Mouse (Mus musculus) gastrocnemius, postnatal 10 days (tissue): Measurements from ENCODE around the gene Ftcd. TPM values are rescaled to one million over a fixed set of nuclear protein-coding genes. Genes with fewer than 3 reads are reported as not detected.

ENCODE experiments used
- DNase-seq: peaks from one replicate; pipeline ENCODE4 v3.0.0; 2021; ENCODE audit warnings: mixed read lengths
- long read RNA-seq, 2 experiments: library from polyadenylated mRNA; stranded (forward); transcript quantifications; one replicate each; pipeline ENCODE4 v2.0.0; 2021
- total RNA-seq, 2 experiments: library from RNA; stranded (reverse); gene quantifications; 2 replicates each; pipeline ENCODE4 v1.2.3; 2021

The Ftcd gene
- total RNA-seq: not detected
- long read RNA-seq, experiment 1: 0 reads
- long read RNA-seq, experiment 2: 0 reads

DNA sequence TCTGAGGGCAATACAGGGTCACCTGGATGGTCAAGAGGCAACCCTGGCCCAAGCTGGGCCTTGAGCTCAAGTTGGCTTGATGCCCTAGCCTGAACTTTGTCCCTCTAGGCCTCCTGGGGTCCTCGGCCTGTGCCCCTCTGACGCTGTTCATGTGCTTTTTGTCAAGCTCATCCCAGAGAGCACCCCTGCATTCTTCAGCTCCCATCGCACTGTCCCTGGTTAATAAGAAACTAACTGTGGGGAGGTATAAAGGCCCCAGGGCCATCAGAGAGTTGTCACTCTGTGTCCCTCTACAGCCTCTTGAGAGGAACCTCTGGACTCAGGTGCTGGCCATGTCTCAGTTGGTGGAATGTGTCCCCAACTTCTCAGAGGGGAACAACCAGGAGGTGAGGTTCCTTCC is at the start of gene Ftcd:
Gene Ftcd, plus strand, starts transcription at position 275 of the 400 bp plus-strand sequence.
- no peak for DNase-seq

DNA sequence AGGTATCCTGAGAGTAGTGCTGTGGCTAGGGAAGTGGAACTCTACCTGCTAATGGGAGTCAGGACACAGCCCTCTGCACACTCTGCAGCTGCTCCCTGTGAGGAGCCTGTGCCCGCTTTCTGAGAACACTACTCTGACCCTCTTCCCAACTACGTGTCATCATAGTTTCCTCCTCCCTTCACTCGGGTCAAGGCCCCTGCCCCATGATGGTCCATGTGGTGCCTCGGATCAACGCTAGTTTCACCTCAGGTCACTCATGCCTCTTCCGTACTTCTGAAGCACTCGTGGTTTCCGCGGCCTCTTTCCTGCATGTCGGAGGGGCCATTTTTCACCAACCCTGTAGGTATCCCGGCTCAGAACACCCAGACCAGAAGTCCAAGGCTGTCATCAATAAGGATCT is 44.5 kb upstream of the Ftcd start:
- DNase-seq: peak; percentile 14

DNA sequence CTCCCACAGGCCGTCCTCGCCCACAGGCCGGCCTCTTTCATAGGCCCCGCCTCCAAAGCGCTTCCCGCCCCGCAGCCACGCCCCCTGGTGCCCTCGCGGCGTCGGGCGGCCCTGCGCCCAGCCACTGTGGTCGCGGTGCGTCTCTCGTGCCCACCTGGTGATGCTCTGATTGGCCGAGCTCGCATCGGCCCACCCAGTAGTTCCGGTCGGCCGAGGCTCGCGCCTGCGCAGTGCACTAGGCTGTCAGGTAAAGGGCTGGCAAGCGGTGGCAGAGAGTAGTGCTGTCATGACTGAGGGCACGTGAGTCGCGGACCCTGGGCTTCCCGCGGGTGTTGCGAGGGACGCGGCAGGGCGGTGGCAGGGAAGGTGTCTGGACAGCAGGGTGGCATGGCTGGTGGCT is 44.1 kb upstream of the Ftcd start, which contains the start of gene Lss:
Gene Lss, plus strand, starts transcription at position 214 of the 400 bp plus-strand sequence.
- peak; percentile 94 for DNase-seq

DNA sequence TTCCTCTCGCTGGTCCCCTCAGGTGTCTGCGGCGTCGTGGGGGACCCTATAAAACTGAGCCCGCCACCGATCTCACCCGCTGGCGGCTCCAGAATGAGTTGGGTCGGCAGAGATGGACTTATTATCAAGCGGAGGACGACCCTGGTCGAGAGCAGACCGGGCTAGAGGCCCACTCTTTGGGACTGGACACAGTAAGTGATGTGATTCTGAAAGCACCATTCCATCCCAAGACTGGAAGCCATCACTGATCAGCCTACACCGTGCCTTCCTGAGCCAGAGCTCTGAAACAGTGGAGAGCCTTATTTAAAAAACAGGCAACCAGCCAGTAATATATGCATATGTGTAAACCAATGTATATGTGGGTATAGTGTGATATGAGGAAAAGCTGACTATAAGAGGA is 43.6 kb upstream of the Ftcd start:
- DNase-seq: no peak

DNA sequence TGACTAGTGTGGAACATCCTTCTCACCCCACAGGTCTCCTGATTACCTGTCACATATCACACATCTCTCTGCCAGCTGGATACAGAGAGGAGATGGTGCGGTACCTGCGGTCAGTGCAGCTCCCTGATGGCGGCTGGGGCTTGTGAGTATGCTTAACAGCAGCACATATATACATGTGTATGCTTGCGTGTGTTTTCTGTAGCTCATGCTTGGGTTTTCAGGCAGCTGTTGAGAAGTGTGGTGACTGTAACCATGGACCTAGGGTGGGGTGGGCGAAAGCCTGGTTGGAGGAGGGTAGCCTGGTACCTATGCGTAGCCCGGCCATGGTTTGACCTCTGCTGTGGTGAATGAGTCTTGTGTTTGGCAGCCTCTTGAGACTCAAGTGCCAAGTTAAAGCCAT is 39.9 kb upstream of the Ftcd start:
- no peak for DNase-seq

DNA sequence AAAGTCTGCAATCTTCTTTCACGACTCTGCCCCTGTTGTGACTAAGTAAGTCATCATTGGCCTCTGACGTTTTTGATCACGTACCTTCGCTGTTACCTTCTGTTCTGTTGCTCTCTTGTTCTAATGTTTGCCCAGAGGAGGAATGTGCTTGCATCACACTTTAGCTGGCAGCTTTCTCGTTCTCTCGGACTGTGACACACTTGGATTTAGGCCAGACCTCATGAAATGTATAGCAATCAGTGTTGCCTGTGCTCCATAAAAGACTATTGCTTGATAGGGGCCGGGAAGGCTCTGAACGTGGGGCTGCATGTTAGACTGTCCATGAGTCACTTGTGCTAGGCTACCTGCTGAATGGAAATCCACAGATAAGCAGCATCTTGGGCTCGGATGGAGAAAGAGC is 37.8 kb upstream of the Ftcd start:
- DNase-seq: no peak

DNA sequence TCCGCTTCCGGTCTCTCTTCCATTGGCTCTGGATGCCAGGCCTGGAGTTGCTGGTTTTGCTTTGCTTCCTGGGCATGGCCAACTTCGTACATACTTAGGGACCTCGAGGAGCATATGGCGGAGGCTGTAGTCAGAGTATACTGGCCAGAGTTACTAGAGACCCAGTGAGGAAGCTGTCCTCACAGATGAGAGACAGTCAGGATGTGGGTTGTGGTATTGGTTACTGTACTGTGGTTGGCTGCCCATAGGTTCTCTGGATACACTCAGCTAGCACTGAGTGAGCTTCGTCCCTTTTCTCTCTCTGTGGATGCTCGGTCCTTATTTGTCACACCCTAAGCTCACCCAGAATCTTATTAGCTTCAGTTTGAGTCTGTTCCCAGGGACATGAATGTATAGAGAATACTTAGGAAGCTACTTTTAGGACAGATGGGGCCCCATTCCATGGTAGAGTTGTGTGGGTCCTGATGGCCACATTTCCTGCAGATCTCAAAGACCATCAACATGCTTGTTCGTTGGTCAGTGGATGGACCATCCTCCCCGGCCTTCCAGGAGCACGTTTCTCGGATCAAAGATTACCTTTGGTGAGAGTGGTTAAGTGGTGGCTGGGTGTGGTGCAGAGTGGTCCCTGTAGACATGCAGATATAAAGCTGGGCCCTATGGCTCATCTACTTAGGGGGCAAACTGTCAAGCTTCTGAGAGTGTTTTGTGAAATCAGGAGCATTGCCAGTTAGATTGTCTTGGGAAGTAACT is 33.9 kb upstream of the Ftcd start:
- no peak for DNase-seq

DNA sequence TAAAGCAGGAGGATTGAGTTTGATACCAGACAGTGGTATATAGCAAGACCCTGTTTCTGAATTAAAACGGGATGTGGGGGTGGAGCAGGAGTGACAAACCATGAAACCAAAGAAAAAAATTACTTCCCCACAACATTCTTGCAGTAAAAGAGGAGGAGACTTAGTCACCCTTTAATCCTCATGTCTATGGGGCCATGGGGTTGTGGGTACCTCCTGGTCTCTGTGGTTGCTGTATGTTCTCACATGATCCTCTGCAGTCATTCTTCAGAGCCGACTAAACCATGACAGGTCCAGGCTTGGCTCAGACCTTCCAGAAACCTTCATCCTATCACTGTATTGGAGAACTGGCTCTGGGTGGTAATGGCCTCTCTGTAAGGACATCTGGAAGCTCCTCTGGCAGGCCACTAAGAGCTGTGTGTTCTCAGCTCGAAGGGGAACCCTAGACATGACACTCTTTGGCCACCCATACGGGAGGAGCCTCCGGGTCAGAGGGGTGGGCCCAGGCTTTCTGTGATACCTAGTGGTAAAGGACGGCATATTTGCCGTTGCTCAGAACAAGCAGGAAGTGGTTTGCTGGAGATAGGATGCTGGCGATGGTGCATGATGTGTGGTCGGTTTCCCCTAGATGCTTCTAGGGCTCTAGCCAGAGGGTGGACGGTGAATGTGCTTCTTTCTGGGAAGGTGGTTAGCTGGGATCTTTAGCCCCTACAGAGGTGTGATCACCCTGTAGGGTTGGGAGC is 32.6 kb upstream of the Ftcd start:
- DNase-seq: no peak

DNA sequence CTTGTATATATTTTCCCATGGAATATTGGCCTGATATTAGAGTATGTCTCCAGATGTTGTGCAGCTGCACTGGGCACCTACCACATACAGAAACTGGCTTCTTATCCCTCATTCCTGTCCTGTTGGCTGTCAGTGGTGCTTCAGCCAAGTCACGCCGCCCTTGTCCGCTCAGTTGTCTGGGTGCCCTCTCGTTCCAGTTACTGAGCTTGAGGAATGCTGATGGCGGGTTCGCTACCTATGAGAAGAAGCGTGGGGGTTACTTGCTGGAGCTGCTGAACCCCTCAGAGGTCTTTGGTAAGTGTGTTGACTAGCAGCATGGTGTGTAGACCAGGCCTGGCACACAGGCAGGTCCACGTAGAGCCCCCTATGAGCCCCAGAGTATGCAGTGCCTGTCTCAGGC is 28.9 kb upstream of the Ftcd start:
- DNase-seq: no peak

DNA sequence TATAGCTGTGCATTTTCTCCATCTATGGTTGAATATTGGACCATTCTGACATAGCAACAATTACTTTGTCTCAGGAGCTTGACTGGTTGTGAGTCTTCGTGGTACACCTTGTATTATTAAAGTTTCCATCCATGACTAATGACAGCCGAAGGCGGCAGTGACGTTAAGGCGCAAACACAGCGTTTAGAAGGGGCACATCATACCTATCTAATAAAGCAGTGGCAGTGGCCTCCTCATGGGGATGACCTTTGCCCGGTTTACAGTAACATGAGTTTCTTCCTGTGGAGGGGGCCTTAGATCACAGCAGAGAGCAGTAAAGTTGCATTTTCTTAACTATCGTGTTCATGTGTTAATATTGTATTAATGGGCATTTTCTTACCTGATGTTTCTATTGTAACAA is 27.2 kb upstream of the Ftcd start:
- no peak for DNase-seq

DNA sequence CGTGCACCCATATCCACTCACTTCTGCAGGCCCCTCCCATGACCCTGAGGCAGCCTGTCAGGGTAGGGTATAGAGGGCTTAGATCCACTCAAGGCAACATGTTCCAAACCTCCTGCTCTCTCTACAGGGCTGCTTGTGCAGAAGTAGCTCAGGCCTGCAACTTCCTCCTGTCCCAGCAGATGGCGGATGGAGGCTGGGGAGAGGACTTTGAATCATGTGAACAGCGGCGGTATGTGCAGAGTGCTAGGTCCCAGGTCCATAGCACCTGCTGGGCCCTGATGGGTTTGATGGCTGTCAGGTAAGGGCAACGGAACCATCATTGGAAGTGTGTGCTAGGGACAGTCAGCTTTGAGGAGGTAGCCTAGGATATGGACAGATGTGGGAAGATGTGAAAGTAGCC is 25.0 kb upstream of the Ftcd start:
- DNase-seq: no peak

DNA sequence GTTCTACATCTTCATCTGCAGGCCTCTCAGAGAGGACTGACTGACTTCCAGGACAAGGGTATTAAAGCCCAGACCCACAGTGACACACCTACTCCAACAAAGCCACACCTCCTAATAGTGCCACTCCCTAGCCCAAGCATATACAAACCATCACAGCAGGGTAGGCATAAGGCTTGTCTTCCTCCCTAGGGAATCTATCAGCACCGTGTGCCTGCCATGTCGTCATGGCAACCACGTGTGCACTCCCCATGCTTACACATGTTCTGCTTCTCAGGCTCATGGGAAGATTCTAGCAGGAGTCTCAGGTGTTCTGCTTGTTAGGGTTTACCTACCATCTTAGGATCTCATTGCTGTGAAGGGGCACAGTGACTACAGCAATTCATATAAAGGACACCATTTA is 23.9 kb upstream of the Ftcd start:
- DNase-seq: no peak

DNA sequence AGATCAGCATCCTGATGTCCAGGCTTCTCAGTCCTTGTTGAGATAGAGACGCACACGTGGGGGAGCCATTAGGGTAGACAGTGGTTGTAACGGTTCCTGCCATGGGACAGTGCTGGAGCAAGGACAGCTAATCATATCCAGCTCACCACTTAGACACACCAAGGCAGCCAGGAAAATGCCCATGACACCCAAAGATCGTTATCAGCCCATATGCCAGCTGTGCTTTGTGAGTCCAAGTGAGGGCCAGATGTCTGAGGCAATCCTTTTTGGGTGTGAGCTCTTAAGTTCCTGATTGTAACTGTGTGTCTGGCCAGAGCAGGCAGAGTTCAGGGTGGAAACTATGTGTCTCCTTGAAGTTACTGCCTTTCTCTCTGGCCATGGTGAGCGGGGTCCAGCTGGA is 21.4 kb upstream of the Ftcd start:
- DNase-seq: no peak

DNA sequence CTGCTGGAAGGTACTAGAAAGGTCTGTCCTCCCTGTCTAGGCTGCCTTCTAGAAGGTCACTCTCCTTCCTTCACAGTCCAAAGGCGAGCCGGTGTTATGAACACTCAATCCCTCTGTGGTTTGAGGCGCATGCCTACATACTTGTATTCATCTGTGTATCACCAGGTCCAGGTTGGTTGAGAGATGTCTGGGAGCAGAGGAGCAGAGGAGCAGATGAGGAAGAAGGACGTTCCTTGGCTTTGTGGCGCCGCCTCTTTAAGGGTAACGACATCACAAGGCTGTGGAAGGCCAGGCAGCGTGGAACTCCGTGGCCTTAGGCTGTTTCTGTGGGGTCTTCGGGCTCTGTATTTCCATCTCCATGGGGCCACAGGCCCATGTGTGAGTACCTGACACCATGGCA is 13.5 kb upstream of the Ftcd start, which contains the start of gene Spatc1l:
Gene Spatc1l, plus strand, starts transcription at position 301 of the 400 bp plus-strand sequence.
- DNase-seq: no peak

DNA sequence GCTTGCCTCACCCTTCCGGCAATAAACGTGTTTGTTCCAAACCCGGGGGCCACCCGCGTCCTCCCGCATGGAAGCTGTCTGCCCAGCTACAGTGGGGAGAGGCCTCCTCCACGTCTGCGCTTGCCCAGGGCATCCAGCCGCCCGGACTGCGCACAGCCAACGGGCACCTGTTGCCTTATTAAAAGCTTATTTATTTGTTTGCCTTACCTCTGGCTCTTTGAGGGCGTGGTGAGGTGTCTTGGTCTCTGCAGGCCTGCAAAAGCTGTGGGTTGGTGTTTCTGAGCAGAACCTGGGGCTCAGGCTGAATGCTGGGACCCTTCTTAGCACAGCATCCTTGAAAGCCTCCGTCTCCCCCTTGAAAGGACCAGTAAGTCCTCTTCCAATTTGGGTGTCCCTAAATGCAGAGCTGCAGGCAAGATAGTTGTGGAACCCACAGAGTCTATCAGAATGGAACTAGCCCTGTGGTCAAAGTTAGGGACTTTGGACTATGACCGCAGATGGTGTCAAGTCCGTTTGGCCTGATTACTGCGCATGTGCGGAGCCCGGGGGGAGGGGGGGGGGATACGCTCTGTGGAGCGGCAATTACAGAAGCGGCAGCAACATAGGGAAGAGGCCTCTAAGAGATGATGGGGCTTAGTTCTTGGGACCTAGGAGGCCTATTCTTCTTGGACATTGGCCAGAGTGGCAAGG is 5.3 kb upstream of the Ftcd start:
- DNase-seq: no peak

DNA sequence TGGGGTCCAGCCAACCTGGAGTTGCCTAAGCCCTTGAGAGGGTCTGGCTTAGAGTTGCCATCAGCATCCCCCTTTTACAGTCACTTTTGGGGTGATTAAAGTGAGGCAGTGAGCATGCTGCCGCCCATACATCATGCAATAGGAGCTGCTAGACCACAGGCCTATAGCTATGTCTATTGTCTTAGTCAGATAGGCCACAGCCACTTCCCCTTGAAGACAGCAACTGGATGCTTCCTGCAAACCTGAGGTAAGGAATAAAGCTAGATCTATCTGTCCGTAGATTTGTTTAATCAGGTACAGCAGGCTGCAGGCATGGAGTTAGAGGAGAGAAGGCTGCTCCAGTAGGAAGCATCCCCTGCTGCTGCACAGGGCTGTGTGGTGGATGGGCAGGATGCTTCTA is 4.4 kb upstream of the Ftcd start:
- DNase-seq: no peak

DNA sequence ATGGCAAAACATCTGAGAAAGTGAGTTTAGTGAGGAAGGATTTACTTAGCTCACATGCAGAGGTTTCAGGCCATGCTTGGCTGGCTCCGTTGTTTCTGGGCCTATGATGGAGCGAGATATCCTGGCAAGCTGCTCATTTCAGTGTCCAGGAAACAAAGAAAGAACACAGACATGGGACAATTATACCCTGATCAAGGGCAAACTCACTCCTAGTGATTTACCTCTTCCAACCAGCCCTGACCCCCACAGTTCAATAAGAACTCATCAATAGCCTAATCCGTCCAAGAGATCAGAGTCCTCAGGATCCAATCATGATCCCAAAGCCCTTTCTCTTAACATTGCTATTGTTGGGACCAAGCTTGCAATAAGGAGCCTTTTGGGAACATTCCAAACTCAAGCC is 3.3 kb upstream of the Ftcd start:
- DNase-seq: no peak

DNA sequence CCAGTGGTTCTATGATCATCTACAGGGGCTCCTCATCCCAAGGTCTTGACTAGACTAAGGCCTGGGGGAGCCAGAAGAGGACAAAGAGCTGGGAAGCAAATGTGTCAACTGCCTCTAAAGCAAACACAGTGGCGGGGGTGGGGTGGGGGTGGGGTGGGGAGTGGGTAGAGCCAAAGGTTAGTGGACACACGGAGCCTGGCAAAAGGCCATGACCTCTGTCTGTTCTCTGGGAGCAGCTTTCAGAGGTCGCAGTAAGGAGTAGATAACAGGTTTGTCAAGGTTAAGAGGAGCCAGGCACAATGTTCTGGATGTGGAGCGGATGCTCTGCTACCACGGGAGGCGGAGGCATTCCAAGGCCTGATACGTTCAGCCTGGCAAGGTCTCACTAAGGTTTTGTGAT is 1.5 kb downstream of the Ftcd start:
- DNase-seq: no peak

DNA sequence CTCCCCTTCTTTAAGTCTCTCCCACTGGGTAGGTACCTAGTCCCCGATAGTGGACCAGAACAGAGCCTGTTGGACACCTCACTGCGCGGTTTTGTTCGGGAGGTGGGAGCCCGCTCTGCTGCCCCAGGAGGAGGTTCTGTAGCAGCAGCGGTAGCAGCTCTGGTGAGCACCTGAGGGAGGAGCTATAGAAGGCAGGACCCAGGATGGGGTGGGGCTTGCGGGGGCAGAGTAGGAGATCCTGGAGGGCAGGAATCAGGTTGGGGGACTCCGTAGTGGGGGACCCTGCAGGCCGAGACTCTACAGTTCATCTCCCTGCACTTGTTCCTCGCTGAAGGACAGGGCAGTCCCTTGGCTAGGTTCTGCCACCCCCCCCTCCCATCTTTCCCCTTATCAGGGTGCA is 8.7 kb downstream of the Ftcd start:
- no peak for DNase-seq

DNA sequence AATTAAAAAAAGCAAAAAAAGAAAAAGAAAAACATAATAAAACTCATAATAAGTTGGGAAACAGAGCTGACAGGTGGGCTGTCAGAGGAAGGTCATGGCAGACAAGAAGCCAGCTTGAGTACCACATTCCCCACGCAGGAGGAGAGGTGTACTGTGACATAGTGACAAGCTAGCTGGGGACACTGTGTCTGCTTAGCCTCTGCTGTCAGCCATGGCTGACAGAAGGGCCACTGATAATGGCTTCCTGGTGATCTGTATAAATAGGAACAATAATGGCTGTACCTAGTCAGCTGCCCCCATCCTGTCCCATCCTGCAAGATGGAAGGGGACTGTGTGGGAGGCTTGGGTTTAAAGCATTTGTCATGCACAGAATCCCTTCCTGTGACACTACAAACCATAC is 10.7 kb downstream of the Ftcd start:
- DNase-seq: no peak

DNA sequence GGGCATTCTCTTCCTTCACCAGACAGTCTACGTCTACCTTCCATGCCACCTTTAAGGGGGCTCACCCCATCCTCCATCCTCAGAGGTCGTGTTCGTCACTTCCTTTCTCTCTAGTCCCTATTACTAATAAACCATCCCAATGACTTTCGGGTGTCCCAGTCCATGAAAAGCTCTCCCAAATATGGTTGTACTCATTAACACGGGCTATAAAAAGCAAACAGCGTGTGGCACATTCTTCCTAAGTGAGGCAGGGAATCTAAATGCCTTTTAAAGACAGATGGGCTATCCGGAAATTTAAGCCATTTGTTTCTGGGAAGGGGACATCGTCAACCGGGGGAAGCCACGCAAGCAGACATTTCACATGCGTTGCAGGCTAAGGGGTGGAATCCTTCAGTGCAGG is 14.7 kb downstream of the Ftcd start:
- DNase-seq: no peak

DNA sequence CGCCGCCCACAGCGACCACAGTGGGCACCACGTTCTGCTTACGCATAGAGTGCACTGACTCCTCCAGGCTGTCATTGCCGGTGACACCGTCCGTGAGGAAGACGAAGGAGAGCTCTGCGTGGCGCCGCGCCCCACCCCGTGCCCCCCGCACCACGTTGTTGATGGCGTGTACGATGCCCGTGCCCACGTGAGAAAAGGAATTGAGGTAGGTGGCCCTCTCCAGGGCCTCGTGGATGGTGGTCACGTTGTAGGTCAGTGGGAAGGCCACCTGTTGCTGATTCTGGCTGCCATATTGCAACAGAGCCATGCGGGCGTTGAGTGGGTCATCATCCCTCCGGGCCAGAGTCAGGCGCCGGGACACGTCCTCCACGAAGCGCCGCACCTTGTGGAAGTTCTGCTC is 20.9 kb downstream of the Ftcd start:
- DNase-seq: no peak

DNA sequence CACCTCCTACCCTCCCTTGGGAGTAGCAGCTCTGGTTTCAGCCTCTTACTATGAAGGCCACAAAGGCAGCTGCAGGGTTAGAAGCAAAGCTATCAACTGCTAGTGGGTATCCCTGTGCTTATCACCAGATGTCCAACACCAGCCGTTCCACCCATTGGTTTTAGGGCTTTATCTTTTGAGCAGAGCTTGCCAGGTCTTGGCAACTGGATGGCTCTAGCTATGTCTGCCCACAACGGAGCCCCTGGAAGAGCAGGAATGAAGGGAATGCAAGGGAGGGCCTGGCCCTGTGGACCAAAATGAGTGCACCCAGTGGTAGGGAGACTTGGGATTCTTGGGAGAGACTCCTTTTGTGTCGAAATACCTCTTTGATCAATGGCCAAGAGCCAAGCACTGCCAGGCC is 27.2 kb downstream of the Ftcd start:
- DNase-seq: no peak
